Mouse (Mus musculus) stomach, postnatal 0 days (tissue): ENCODE data around the gene Lrp6. TPM values are rescaled to one million over a fixed set of nuclear protein-coding genes. Genes with fewer than 3 reads are reported as not detected.
A peak's percentile ranks its signal among the peaks of the same experiment; 100 is the strongest.

Experiments used
- ATAC-seq: fragments of 200-750 bp; cut with Nextera tagmentation; 2 replicates; pipeline ENCODE4 v1.8.0; 2017; ENCODE audit not compliant: low FRiP score, low TSS enrichment
- DNase-seq: peaks from one replicate; pipeline ENCODE4 v3.0.0-alpha.2; 2016; ENCODE audit warnings: low spot score
- H3K27ac ChIP-seq: fragments of 300-500 bp; sonication (generic); replicated peaks from 2 replicates; pipeline ENCODE4 v1.5.1; 2014; ENCODE audit warnings: mild to moderate bottlenecking, control low read depth
- H3K27me3 ChIP-seq: fragments of 300-500 bp; sonication (generic); 2 replicates; pipeline ENCODE4 v1.6.1; 2014; ENCODE audit warnings: low read length; ENCODE audit not compliant: control insufficient read depth, insufficient read depth
- H3K36me3 ChIP-seq: fragments of 300-500 bp; sonication (generic); 2 replicates; pipeline ENCODE4 v1.6.1; 2014; ENCODE audit warnings: low read length, mixed read lengths; ENCODE audit not compliant: control insufficient read depth, insufficient read depth
- H3K4me1 ChIP-seq: fragments of 300-500 bp; sonication (generic); replicated peaks from 2 replicates; pipeline ENCODE4 v1.6.1; 2014; ENCODE audit warnings: antibody characterized with exemption; ENCODE audit not compliant: control insufficient read depth, insufficient read depth
- H3K4me2 ChIP-seq: fragments of 300-500 bp; sonication (generic); replicated peaks from 2 replicates; pipeline ENCODE4 v1.6.1; 2014; ENCODE audit warnings: low read depth, mild to moderate bottlenecking, control low read depth, moderate library complexity
- H3K4me3 ChIP-seq: fragments of 300-500 bp; sonication (generic); 2 replicates; pipeline ENCODE4 v1.5.1; 2014; ENCODE audit warnings: low read depth, low read length, control low read depth
- H3K9ac ChIP-seq: fragments of 300-500 bp; sonication (generic); 2 replicates; pipeline ENCODE4 v1.6.1; 2014; ENCODE audit warnings: mild to moderate bottlenecking, low read length, control low read depth, mixed read lengths
- H3K9me3 ChIP-seq: fragments of 300-500 bp; sonication (generic); 2 replicates; pipeline ENCODE4 v1.6.1; 2016; ENCODE audit warnings: low read length; ENCODE audit not compliant: control insufficient read depth
- CTCF ChIP-seq: IDR thresholded peaks from 2 replicates; pipeline ENCODE4 v1.5.1; 2016; ENCODE audit warnings: antibody characterized with exemption, low read depth, mild to moderate bottlenecking, moderate library complexity
- EP300 ChIP-seq: optimal IDR thresholded peaks from 2 replicates; pipeline ENCODE3; 2016; ENCODE audit warnings: antibody characterized with exemption
- whole genome bisulfite sequencing: fragments of 180-500 bp; shearing (Covaris S2); extraction: QIAGEN DNeasy Blood & Tissue Kit; methylation state at CpG from one replicate; pipeline ENCODE4 v1.1.7; 2014; 5-methylcytosine and 5-hydroxymethylcytosine counted together
- polyA plus RNA-seq: library from polyadenylated mRNA; unstranded; fragments of >200 nt; fragmentation: Nextera tagmentation; extraction: Ambion mirVana; gene quantifications from 2 replicates; pipeline ENCODE4 v1.2.1, GENCODE M21; 2015

Gene Lrp6
- polyA plus RNA-seq, 1 experiment from 2014 or later, result 12.1 TPM

DNA sequence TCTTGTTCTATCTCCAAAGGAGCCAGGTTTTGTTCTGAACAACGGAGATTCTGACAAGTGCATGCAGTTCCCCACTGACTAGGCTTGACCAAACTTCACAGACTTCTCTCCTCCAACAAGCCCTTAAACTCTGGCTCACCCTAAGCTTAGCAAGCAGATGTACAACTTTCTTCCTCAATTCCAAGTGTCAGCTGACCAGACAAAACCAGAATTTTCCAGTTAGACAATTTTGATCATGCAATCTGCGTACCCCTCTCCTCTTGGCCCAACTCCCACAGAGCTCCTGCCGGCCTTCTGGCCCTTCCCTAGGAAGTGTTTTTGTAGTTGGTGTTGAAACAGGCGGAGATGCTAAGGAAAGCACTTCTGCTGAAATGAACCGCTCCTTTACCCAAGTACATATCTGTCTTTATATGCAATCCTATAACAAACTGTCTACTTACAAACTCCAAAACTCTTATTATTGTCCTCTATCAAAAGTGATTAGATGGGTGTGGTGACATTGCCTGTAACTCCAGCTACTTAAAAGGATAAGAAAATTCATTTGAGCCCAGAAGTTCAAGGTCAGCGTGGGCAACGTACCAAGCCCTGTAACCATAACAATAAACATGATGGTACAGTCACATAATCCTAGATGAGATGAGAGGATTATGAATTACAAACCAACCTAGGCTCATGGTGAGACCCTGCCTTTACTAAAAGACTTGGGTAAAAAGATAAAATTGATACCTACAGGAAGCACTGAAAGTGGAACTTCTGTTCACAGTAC, 10.4 kb downstream of the Lrp6 start:
- Histone ChIP-seq H3K36me3 (no peaks in the 10 kb centered on the region), H3K4me2 (no peak overlapping the region), H3K4me3 (no peak overlapping the region), H3K27me3 (no peaks in the 10 kb centered on the region), H3K27ac (peak overlapping the region; percentile 35; the same call in 1 of the 2 replicates), H3K9ac (no peak overlapping the region), H3K9me3 (no peaks in the 10 kb centered on the region), H3K4me1 (0 out of 2 replicates have a peak, but pooled peaks cover 8% of the 10 kb centered on the region)
- no peak for ATAC-seq
- TF ChIP-seq CTCF (no peak), EP300 (no peak)
- 40% methylated on average over 7 of the region's 7 CpGs for WGBS
- DNase-seq, result no peak

- H3K27me3 ChIP-seq, result no peaks in the 10 kb centered on the region
- H3K9ac ChIP-seq, result no peak overlapping the region
- 64% methylated on average over 3 of the region's 3 CpGs for WGBS
- no peak overlapping the region for H3K27ac ChIP-seq
- 0 out of 2 replicates have a peak, but pooled peaks cover 8% of the 10 kb centered on the region for H3K4me1 ChIP-seq
- H3K4me3 ChIP-seq, result no peak overlapping the region
- no peak for DNase-seq
- TF ChIP-seq CTCF (no peak), EP300 (no peak)
- no peak for ATAC-seq
- H3K36me3 ChIP-seq, result no peaks in the 10 kb centered on the region
- H3K4me2 ChIP-seq, result no peak overlapping the region
- H3K9me3 ChIP-seq, result no peaks in the 10 kb centered on the region
Observed at GRCm38 (mm10) chr6:134555178-134555577, 11.6 kb downstream of the Lrp6 start.

DNA sequence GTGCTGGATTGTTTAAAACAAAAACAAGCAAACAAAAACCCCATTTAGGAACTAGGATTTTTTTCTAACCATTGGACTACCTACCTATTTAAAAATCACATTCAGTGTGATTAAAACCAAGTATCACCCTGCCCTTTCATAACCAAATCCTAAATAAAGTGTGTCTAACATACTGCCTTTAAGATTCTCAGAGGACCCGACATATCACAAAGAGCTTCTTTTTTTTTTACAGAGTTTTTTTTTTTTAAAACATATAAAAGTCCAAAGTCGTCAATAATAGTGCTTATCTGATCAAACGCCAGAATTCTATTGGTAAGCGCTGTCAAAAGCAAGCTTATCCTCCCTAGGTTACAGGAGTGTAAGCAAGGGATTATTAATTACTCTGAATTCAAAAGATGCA, 12.5 kb downstream of the Lrp6 start:
- Histone ChIP-seq H3K4me3 (no peak overlapping the region), H3K4me1 (0 out of 2 replicates have a peak, but pooled peaks cover 6% of the 10 kb centered on the region), H3K9me3 (no peaks in the 10 kb centered on the region), H3K9ac (no peak overlapping the region), H3K27ac (no peak overlapping the region), H3K4me2 (no peak overlapping the region), H3K36me3 (no peaks in the 10 kb centered on the region), H3K27me3 (no peaks in the 10 kb centered on the region)
- ATAC-seq (no peak), DNase-seq (no peak)
- no peak for TF ChIP-seq CTCF
- TF ChIP-seq EP300, result no peak
- WGBS, result 46% methylated on average over 4 of the region's 4 CpGs

DNA sequence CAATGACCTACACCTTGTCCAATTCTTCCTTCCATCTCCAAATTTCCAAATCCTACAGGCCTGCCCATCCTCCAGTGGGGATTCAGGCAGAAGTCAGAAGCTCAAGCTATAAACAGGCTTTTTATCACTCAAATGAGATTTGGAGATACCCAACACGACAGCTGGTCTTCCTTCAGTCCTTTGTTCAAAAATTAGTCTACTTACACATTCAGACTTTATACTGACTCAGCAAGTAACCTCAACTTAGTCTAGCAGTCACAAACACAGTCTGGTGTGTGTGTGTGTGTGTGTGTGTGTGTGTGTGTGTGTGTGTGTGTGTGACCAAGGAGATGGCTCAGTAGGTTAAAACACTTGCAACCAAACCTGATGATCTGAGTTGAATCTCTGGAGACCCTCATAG, 15.8 kb downstream of the Lrp6 start:
- no peaks in the 10 kb centered on the region for H3K27me3 ChIP-seq
- no peaks in the 10 kb centered on the region for H3K9me3 ChIP-seq
- H3K36me3 ChIP-seq, result no peaks in the 10 kb centered on the region
- 33% methylated on average over 1 of the region's 1 CpGs for WGBS
- TF ChIP-seq EP300 (no peak), CTCF (no peak)
- no peak overlapping the region for H3K27ac ChIP-seq
- no peak overlapping the region for H3K4me3 ChIP-seq
- DNase-seq (no peak), ATAC-seq (no peak)
- H3K9ac ChIP-seq, result no peak overlapping the region
- 0 out of 2 replicates have a peak, but pooled peaks cover 3% of the 10 kb centered on the region for H3K4me1 ChIP-seq
- no peak overlapping the region for H3K4me2 ChIP-seq

GRCm38 (mm10) chr6:134550396-134550795, 16.4 kb downstream of the Lrp6 start:
- Histone ChIP-seq H3K27ac (no peak overlapping the region), H3K4me1 (peaks cover under 1% of the 10 kb centered on the region; the same call in 1 of the 2 replicates), H3K9me3 (no peaks in the 10 kb centered on the region), H3K4me3 (no peak overlapping the region), H3K36me3 (no peaks in the 10 kb centered on the region), H3K4me2 (no peak overlapping the region), H3K27me3 (no peaks in the 10 kb centered on the region), H3K9ac (no peak overlapping the region)
- ATAC-seq, result no peak
- DNase-seq, result no peak
- WGBS, result 72% methylated on average over 1 of the region's 1 CpGs
- TF ChIP-seq EP300, result no peak
- TF ChIP-seq CTCF, result no peak

GRCm38 (mm10) chr6:134544843-134545242, 21.9 kb downstream of the Lrp6 start:
- Histone ChIP-seq H3K27me3 (no peaks in the 10 kb centered on the region), H3K27ac (no peak overlapping the region; the same call in 1 of the 2 replicates), H3K4me1 (peaks cover 2% of the 10 kb centered on the region; the same call in 1 of the 2 replicates), H3K4me2 (no peak overlapping the region), H3K9me3 (no peaks in the 10 kb centered on the region), H3K36me3 (no peaks in the 10 kb centered on the region), H3K4me3 (no peak overlapping the region), H3K9ac (no peak overlapping the region)
- DNase-seq, result no peak
- WGBS, result 47% methylated on average over 3 of the region's 3 CpGs
- TF ChIP-seq CTCF, result no peak
- no peak for TF ChIP-seq EP300
- ATAC-seq, result no peak
